ENCODE assay signal across 15 mouse cellular contexts in genomic region chr15:88821403-88821802, GRCm38 (mm10). TPM values are rescaled to one million over a fixed set of nuclear protein-coding genes. Genes with fewer than 3 reads are reported as not detected.
DNase-seq lines count a peak whose midpoint lies in the region; ATAC-seq and TF ChIP-seq lines count a peak whose summit lies in the region.
"Had no signal": no experiment of that assay in that cellular context is flagged by ENCODE, and none has a peak within 500 bp of the region (broad histone marks: within the 10 kb centered on the region; RNA-seq: fewer than 3 reads in every experiment).

No protein-coding gene starts in this region.

- no peaks in the 10 kb centered on the region for H3K27me3 ChIP-seq in forebrain, embryonic 10.5 days (ENCODE audit: poor library complexity, severe bottlenecking)
- H3K27me3 ChIP-seq in forebrain, postnatal 0 days (ENCODE audit: insufficient read depth, low read length) = no peaks in the 10 kb centered on the region
- no peaks in the 10 kb centered on the region for H3K27me3 ChIP-seq in liver, adult 2 months (ENCODE audit: control insufficient read depth, insufficient read depth, low read length)
- H3K27me3 ChIP-seq in embryonic facial prominence, embryonic 10.5 days (replicated peaks; ENCODE audit: low read depth, poor library complexity, severe bottlenecking) = no peaks in the 10 kb centered on the region
- H3K27me3 ChIP-seq in midbrain, embryonic 16.5 days (ENCODE audit: control insufficient read depth, insufficient read depth, low read depth, low read length) = no peaks in the 10 kb centered on the region
- H3K27me3 ChIP-seq: heart, embryonic 12.5 days; megakaryocyte, embryonic 14.5 days had no signal

- no peak for TF ChIP-seq CTCF in forebrain, postnatal 0 days (IDR thresholded peaks at IDR 0.05; ENCODE audit: low read depth)
- no peak for TF ChIP-seq CTCF in liver, adult 2 months (IDR thresholded peaks at IDR 0.05; ENCODE audit: low read depth, low read length)

- no peak for ATAC-seq in forebrain, postnatal 0 days
- ATAC-seq in midbrain, embryonic 16.5 days = no peak

- H3K4me3 ChIP-seq in forebrain, embryonic 10.5 days = peak overlapping the region; percentile 96; the same call in 1 of the 2 replicates
- H3K4me3 ChIP-seq in forebrain, postnatal 0 days (ENCODE audit: low read depth, low read length) = no peak overlapping the region
- H3K4me3 ChIP-seq in liver, adult 2 months (ENCODE audit: insufficient read depth, low read depth, low read length) = no peak overlapping the region
- peak overlapping the region; percentile 78; the same call in 1 of the 2 replicates for H3K4me3 ChIP-seq in embryonic facial prominence, embryonic 10.5 days
- H3K4me3 ChIP-seq in midbrain, embryonic 16.5 days (ENCODE audit: low read depth, low read length) = no peak overlapping the region

- no peak overlapping the region for H3K4me2 ChIP-seq in forebrain, postnatal 0 days (ENCODE audit: low read depth)
- no peak overlapping the region; the same call in 1 of the 2 replicates for H3K4me2 ChIP-seq in midbrain, embryonic 16.5 days (ENCODE audit: low read length)

- no peak overlapping the region for H3K9ac ChIP-seq in forebrain, postnatal 0 days
- peak overlapping the region; percentile 24; the same call in 1 of the 2 replicates for H3K9ac ChIP-seq in liver, adult 2 months (ENCODE audit: low read depth, low read length)
- H3K9ac ChIP-seq in midbrain, embryonic 16.5 days (ENCODE audit: low read depth, low read length) = 0 out of 2 replicates have a peak overlapping the region, but pooled peaks have one; percentile 6

- H3K9me3 ChIP-seq in forebrain, embryonic 10.5 days = no peaks in the 10 kb centered on the region
- no peaks in the 10 kb centered on the region for H3K9me3 ChIP-seq in forebrain, postnatal 0 days (ENCODE audit: low read length)
- no peaks in the 10 kb centered on the region for H3K9me3 ChIP-seq in embryonic facial prominence, embryonic 10.5 days
- H3K9me3 ChIP-seq in midbrain, embryonic 16.5 days (replicated peaks; ENCODE audit: control insufficient read depth, low read length, poor library complexity, severe bottlenecking) = no peaks in the 10 kb centered on the region
- H3K9me3 ChIP-seq: heart, embryonic 12.5 days; megakaryocyte, embryonic 14.5 days had no signal

- no peak overlapping the region for H3K27ac ChIP-seq in forebrain, embryonic 10.5 days
- H3K27ac ChIP-seq in forebrain, postnatal 0 days (ENCODE audit: low read depth, low read length) = no peak overlapping the region
- H3K27ac ChIP-seq in liver, adult 2 months (replicated peaks; ENCODE audit: insufficient read depth, low read depth, low read length) = no peak overlapping the region
- H3K27ac ChIP-seq in embryonic facial prominence, embryonic 10.5 days (replicated peaks) = no peak overlapping the region
- H3K27ac ChIP-seq in midbrain, embryonic 16.5 days (ENCODE audit: low read length) = no peak overlapping the region

- H3K4me1 ChIP-seq in forebrain, embryonic 10.5 days = peaks cover 23% of the 10 kb centered on the region
- peaks cover 11% of the 10 kb centered on the region; the same call in 1 of the 2 replicates for H3K4me1 ChIP-seq in forebrain, postnatal 0 days (ENCODE audit: insufficient read depth)
- peaks cover 22% of the 10 kb centered on the region for H3K4me1 ChIP-seq in liver, adult 2 months (ENCODE audit: control insufficient read depth, insufficient read depth, low read length)
- H3K4me1 ChIP-seq in embryonic facial prominence, embryonic 10.5 days = peaks cover 19% of the 10 kb centered on the region
- peaks cover 19% of the 10 kb centered on the region for H3K4me1 ChIP-seq in midbrain, embryonic 16.5 days (ENCODE audit: control insufficient read depth, insufficient read depth, low read length)

- no peak for TF ChIP-seq POLR2A in liver, adult 2 months (IDR thresholded peaks at IDR 0.05; ENCODE audit: extremely low read depth, insufficient read depth, low read length)

- peaks cover 10% of the 10 kb centered on the region for H3K79me2 ChIP-seq in liver, adult 2 months (ENCODE audit: control insufficient read depth, insufficient read depth, low read length)

- no peak for DNase-seq in forebrain, embryonic 10.5 days (ENCODE audit: extremely low spot score, low spot score)
- DNase-seq in forebrain, postnatal 0 days = no peak
- DNase-seq in liver, adult 2 months (ENCODE audit: extremely low read depth, low read depth, low spot score) = no peak
- no peak for DNase-seq in liver
- DNase-seq in embryonic facial prominence, embryonic 10.5 days (ENCODE audit: low spot score) = no peak
- DNase-seq in layer of hippocampus, adult 18-20 months (ENCODE audit: low spot score in 2 of 2) = no peak
- DNase-seq in kidney, adult 9 months = no peak
- DNase-seq: adrenal gland, postnatal 25 days; B cell, adult 2 months; cerebellum, postnatal 36 days; gastrocnemius, postnatal 10 days; lung, postnatal 10 days had no signal

- H3K36me3 ChIP-seq in forebrain, embryonic 10.5 days (replicated peaks) = peaks cover 56% of the 10 kb centered on the region
- peaks cover 42% of the 10 kb centered on the region for H3K36me3 ChIP-seq in forebrain, postnatal 0 days (ENCODE audit: insufficient read depth)
- peaks cover 19% of the 10 kb centered on the region; the same call in 1 of the 2 replicates for H3K36me3 ChIP-seq in liver, adult 2 months (ENCODE audit: control insufficient read depth, insufficient read depth, low read length)
- peaks cover 63% of the 10 kb centered on the region for H3K36me3 ChIP-seq in embryonic facial prominence, embryonic 10.5 days (replicated peaks)
- peaks cover 20% of the 10 kb centered on the region for H3K36me3 ChIP-seq in midbrain, embryonic 16.5 days (ENCODE audit: control insufficient read depth, insufficient read depth, low read length)

- WGBS in forebrain, embryonic 10.5 days = 89% methylated on average over 7 of the region's 7 CpGs
- 84% methylated on average over 7 of the region's 7 CpGs for WGBS in forebrain, postnatal 0 days
- WGBS in liver, adult 2 months = 35% methylated on average over 7 of the region's 7 CpGs
- WGBS in embryonic facial prominence, embryonic 10.5 days = 88% methylated on average over 7 of the region's 7 CpGs
- 86% methylated on average over 7 of the region's 7 CpGs for WGBS in midbrain, embryonic 16.5 days

RNA-seq across cellular contexts. Expression of gene Creld2, which starts 2.0 kb away (rescaled TPM):
- 96.5 and 103 TPM in 2 replicates for polyA plus RNA-seq in forebrain, embryonic 10.5 days (2016; fragmentation: Nextera tagmentation; extraction: Ambion mirVana)
- 30.9 and 31.6 TPM in 2 replicates for total RNA-seq in forebrain, postnatal 0 days (2014; rRNA removed)
- 40.2 and 43.9 TPM in 2 replicates for polyA plus RNA-seq in forebrain, postnatal 0 days (2015; fragmentation: Nextera tagmentation; extraction: Ambion mirVana)
- total RNA-seq in liver, adult 2 months (2014; rRNA removed) = 51.4 and 70.2 TPM in 2 replicates
- 32.6 and 32.9 TPM in 2 replicates for polyA plus RNA-seq in liver, adult 2 months (2012; rRNA removed)
- 92.2 and 93.9 TPM in 2 replicates for polyA plus RNA-seq in embryonic facial prominence, embryonic 10.5 days (2016; fragmentation: Nextera tagmentation; extraction: Ambion mirVana)
- 60.6 and 66.4 TPM in 2 replicates for polyA plus RNA-seq in midbrain, embryonic 16.5 days (2015; fragmentation: Nextera tagmentation; extraction: Ambion mirVana)
- total RNA-seq in layer of hippocampus, adult 18-20 months (2021) = 10 to 100 TPM; 29.7 to 30.6 TPM

RNA-seq across cellular contexts. Expression of gene Alg12, which starts 2.3 kb away (rescaled TPM):
- polyA plus RNA-seq in forebrain, embryonic 10.5 days (2016; fragmentation: Nextera tagmentation; extraction: Ambion mirVana) = 10.6 and 11.4 TPM in 2 replicates
- total RNA-seq in forebrain, postnatal 0 days (2014; rRNA removed) = 10.2 and 11.9 TPM in 2 replicates
- 5.5 and 7.6 TPM in 2 replicates for polyA plus RNA-seq in forebrain, postnatal 0 days (2015; fragmentation: Nextera tagmentation; extraction: Ambion mirVana)
- total RNA-seq in liver, adult 2 months (2014; rRNA removed) = 4.9 and 5.8 TPM in 2 replicates
- polyA plus RNA-seq in liver, adult 2 months (2012; rRNA removed) = 9.4 and 14.4 TPM in 2 replicates
- polyA plus RNA-seq in embryonic facial prominence, embryonic 10.5 days (2016; fragmentation: Nextera tagmentation; extraction: Ambion mirVana) = 10.9 and 12.5 TPM in 2 replicates
- polyA plus RNA-seq in midbrain, embryonic 16.5 days (2015; fragmentation: Nextera tagmentation; extraction: Ambion mirVana) = 7.8 and 9.4 TPM in 2 replicates
- 10 to 100 TPM; 12.0 to 12.4 TPM for total RNA-seq in layer of hippocampus, adult 18-20 months (2021)

RNA-seq across cellular contexts. Expression of gene Pim3, which starts 40.6 kb away (rescaled TPM):
- polyA plus RNA-seq in forebrain, embryonic 10.5 days (2016; fragmentation: Nextera tagmentation; extraction: Ambion mirVana) = 40.3 and 43.6 TPM in 2 replicates
- total RNA-seq in forebrain, postnatal 0 days (2014; rRNA removed) = 65.5 and 70.6 TPM in 2 replicates
- polyA plus RNA-seq in forebrain, postnatal 0 days (2015; fragmentation: Nextera tagmentation; extraction: Ambion mirVana) = 61.9 and 65.2 TPM in 2 replicates
- 59.7 and 68.3 TPM in 2 replicates for total RNA-seq in liver, adult 2 months (2014; rRNA removed)
- polyA plus RNA-seq in liver, adult 2 months (2012; rRNA removed) = 17.7 and 31.2 TPM in 2 replicates
- 43.6 and 49.0 TPM in 2 replicates for polyA plus RNA-seq in embryonic facial prominence, embryonic 10.5 days (2016; fragmentation: Nextera tagmentation; extraction: Ambion mirVana)
- polyA plus RNA-seq in midbrain, embryonic 16.5 days (2015; fragmentation: Nextera tagmentation; extraction: Ambion mirVana) = 64.7 and 67.5 TPM in 2 replicates
- total RNA-seq in layer of hippocampus, adult 18-20 months (2021) = 10 to 100 TPM; 36.8 to 47.6 TPM

Comparison
In these comparisons a context has a peak if more than half of its experiments do, and no peak if none do; other contexts are left out.
1. H3K4me3 ChIP-seq: peak in forebrain, embryonic 10.5 days (single experiment) and embryonic facial prominence, embryonic 10.5 days (single experiment); none in forebrain, postnatal 0 days (single experiment), liver, adult 2 months (single experiment) and midbrain, embryonic 16.5 days (single experiment).